Mouse (Mus musculus): ENCODE measurements around the gene Mob2. TPM values are rescaled to one million over a fixed set of nuclear protein-coding genes. Genes with fewer than 3 reads are reported as not detected.
A peak's percentile ranks its signal among the peaks of the same experiment; 100 is the strongest.

Mob2 gene
- polyA plus RNA-seq, 1 experiment from 2014 or later, result 64.4 TPM

GRCm38 (mm10) chr7:142091848-142092247 lies 31.0 kb upstream of the Mob2 start:
- H3K27me3 ChIP-seq (replicated peaks; ENCODE audit: control insufficient read depth, insufficient read depth, low read length), result peaks cover 21% of the 10 kb centered on the region
- H3K36me3 ChIP-seq (ENCODE audit: control insufficient read depth, insufficient read depth, low read length), result no peaks in the 10 kb centered on the region
- WGBS, result 16% methylated on average over 4 of the region's 4 CpGs

DNA sequence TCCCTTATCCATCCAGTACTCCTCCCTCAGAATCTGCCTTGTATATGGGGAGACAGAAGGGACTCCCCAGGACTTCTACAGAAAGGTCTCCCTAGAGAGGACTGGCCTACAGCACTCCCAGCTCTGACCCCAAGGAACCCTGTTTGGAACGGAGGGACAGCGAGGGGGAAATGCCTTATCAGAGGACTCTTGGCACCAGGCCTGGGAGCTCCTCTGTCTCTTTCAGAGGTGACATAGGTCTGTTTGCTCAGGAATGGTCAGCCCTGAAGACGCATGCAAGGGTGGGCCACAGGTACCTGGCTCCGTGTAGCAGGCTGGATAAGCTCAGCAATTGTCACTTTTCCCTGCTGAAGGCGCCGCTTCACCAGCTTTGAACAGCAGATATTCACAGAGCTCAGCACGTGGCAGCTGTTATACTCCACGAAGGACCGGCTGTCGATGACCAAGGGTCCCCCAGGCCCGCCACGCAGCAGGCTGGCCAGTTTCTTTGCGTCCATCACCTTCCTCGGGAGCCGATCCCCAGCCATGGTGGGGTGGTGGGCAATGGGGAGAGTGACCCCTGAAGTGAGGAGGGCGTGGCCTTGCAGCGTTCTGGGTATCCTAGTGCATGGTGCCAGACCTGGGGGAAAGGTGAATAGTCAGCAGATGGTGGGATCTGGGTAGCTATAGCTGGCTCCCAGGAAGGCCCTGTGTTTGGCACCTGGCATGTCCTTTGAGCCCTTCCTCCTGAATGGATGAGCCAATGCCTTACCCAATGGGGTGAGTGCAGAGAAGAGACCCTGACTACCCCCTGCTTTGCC lies 29.0 kb upstream of the Mob2 start:
- Histone ChIP-seq H3K4me1 (ENCODE audit: control insufficient read depth, insufficient read depth, low read length) (peaks cover 12% of the 10 kb centered on the region; the same call in 1 of the 2 replicates), H3K9ac (ENCODE audit: low read depth, low read length) (no peak overlapping the region; the same call in 1 of the 2 replicates), H3K9me3 (ENCODE audit: control insufficient read depth, low read length) (no peaks in the 10 kb centered on the region), H3K27ac (ENCODE audit: low read length) (no peak overlapping the region), H3K27me3 (replicated peaks; ENCODE audit: control insufficient read depth, insufficient read depth, low read length) (peaks cover 7% of the 10 kb centered on the region), H3K4me3 (ENCODE audit: low read length) (no peak overlapping the region), H3K4me2 (ENCODE audit: low read depth, low read length) (no peak overlapping the region), H3K36me3 (ENCODE audit: control insufficient read depth, insufficient read depth, low read length) (no peaks in the 10 kb centered on the region)
- ATAC-seq, result no peak
- WGBS, result 64% methylated on average over 17 of the region's 17 CpGs

More at GRCm38 (mm10) chr7:142091848-142092247, 31.0 kb upstream of the Mob2 start:
- Histone ChIP-seq H3K4me1 (ENCODE audit: control insufficient read depth, insufficient read depth, low read length) (peaks cover 18% of the 10 kb centered on the region), H3K4me2 (ENCODE audit: low read depth, low read length) (no peak overlapping the region), H3K9me3 (ENCODE audit: control insufficient read depth, low read length) (no peaks in the 10 kb centered on the region), H3K4me3 (ENCODE audit: low read length) (no peak overlapping the region), H3K27ac (ENCODE audit: low read length) (no peak overlapping the region), H3K9ac (ENCODE audit: low read depth, low read length) (no peak overlapping the region)
- no peak for ATAC-seq

DNA sequence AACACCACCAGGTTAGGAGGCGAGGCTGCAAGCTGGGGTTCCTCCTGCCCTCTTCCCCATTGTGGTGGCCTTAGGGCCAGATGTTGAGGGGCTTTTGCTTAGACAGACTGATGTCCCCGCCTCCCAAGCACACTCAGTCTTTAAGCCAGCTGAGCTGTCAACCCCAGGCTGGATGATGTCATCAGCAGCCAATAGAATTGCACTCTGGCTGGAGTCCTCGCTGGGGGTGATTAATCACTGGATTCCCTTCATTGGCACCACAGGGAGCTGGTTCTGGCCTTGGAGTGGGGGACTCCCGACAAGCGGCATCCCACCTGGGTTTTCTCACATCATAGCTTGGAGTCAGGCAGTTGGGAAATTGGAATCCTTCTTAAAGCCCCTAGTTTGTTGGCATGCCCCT lies 28.0 kb upstream of the Mob2 start:
- H3K4me2 ChIP-seq (ENCODE audit: low read depth, low read length), result no peak overlapping the region
- H3K9ac ChIP-seq (ENCODE audit: low read depth, low read length), result no peak overlapping the region
- no peak overlapping the region for H3K4me3 ChIP-seq (ENCODE audit: low read length)
- H3K9me3 ChIP-seq (ENCODE audit: control insufficient read depth, low read length), result no peaks in the 10 kb centered on the region
- peaks cover 16% of the 10 kb centered on the region for H3K4me1 ChIP-seq (ENCODE audit: control insufficient read depth, insufficient read depth, low read length)
- ATAC-seq, result peak; percentile 42; the same call in 1 of the 2 replicates
- WGBS, result 16% methylated on average over 5 of the region's 5 CpGs
- no peak overlapping the region for H3K27ac ChIP-seq (ENCODE audit: low read length)
- peaks cover 3% of the 10 kb centered on the region; the same call in 1 of the 2 replicates for H3K27me3 ChIP-seq (replicated peaks; ENCODE audit: control insufficient read depth, insufficient read depth, low read length)
- no peaks in the 10 kb centered on the region for H3K36me3 ChIP-seq (ENCODE audit: control insufficient read depth, insufficient read depth, low read length)

GRCm38 (mm10) chr7:142087069-142087652 lies 26.3 kb upstream of the Mob2 start:
- no peaks in the 10 kb centered on the region for H3K9me3 ChIP-seq (ENCODE audit: control insufficient read depth, low read length)
- WGBS, result 93% methylated on average over 1 of the region's 1 CpGs
- H3K27me3 ChIP-seq (replicated peaks; ENCODE audit: control insufficient read depth, insufficient read depth, low read length), result peaks cover 13% of the 10 kb centered on the region
- peaks cover 17% of the 10 kb centered on the region for H3K4me1 ChIP-seq (ENCODE audit: control insufficient read depth, insufficient read depth, low read length)
- H3K4me2 ChIP-seq (ENCODE audit: low read depth, low read length), result no peak overlapping the region
- H3K36me3 ChIP-seq (ENCODE audit: control insufficient read depth, insufficient read depth, low read length), result peaks cover 3% of the 10 kb centered on the region; the same call in 1 of the 2 replicates
- no peak overlapping the region for H3K27ac ChIP-seq (ENCODE audit: low read length)
- peak; percentile 59; the same call in 1 of the 2 replicates for ATAC-seq
- H3K9ac ChIP-seq (ENCODE audit: low read depth, low read length), result no peak overlapping the region
- no peak overlapping the region for H3K4me3 ChIP-seq (ENCODE audit: low read length)

DNA sequence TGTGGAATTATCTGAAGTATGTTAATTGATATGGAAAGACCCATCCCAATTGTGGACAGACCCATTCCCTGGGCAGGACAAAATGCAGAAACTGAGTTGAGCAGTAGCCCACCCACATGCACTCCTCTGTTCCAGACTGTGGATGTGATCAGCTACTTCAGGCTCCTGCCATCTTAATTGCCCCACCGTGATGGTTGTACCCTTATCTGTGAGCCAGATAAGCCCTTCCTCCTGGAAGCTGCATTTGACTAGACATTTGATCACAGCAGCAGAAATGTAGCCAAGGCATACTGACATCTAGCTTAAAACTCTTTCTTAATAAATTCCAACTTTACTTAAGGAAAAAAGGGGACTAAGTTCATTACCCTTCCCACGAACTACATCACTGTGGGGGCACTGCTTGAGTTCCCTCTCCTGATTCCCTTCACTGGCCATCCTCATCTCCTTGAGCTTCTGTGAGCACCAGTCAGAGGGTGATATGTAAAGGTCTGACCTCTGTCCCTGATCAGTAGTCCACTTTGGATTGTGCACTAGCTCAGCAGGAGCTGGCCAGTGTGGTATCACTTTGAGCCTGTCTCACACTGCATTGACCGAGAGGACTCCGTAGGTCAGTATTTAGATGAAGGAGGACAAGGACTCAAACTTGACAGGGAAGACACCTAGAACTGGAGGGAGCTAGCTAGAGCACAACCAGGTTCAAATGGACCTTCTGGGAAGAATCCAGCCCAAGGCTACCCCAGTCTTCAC lies 25.5 kb upstream of the Mob2 start:
- 72% methylated on average over 4 of the region's 4 CpGs for WGBS
- no peak for ATAC-seq
- H3K4me3 ChIP-seq (ENCODE audit: low read length), result no peak overlapping the region

DNA sequence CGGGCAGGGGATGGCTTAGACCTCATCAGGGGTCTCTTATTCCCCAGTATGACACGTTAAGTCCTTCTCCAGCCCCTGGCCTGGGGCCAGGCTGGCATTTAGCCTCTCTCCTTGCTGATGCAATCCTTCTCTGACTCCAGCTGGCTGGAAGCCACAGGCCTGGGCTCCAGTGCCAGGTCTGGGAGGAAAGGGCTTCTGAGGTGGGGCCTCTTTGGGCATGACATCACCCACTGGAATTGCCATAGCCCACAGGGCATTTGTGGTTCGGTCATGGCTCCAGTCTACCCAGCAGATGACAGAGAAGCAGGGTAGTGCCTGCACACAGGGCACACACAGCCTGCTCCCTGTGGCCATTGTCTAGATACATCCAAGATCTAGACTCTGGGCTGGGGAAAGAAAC lies 24.0 kb upstream of the Mob2 start:
- H3K27ac ChIP-seq (ENCODE audit: low read length), result no peak overlapping the region
- WGBS, result 62% methylated on average over 3 of the region's 3 CpGs
- H3K9me3 ChIP-seq (ENCODE audit: control insufficient read depth, low read length), result no peaks in the 10 kb centered on the region
- H3K4me2 ChIP-seq (ENCODE audit: low read depth, low read length), result no peak overlapping the region
- peaks cover 22% of the 10 kb centered on the region for H3K4me1 ChIP-seq (ENCODE audit: control insufficient read depth, insufficient read depth, low read length)
- ATAC-seq, result 0 out of 2 replicates have a peak, but pooled peaks have one; percentile 3
- H3K4me3 ChIP-seq (ENCODE audit: low read length), result no peak overlapping the region
- no peak overlapping the region for H3K9ac ChIP-seq (ENCODE audit: low read depth, low read length)
- peaks cover 20% of the 10 kb centered on the region for H3K27me3 ChIP-seq (replicated peaks; ENCODE audit: control insufficient read depth, insufficient read depth, low read length)
- peaks cover 3% of the 10 kb centered on the region; the same call in 1 of the 2 replicates for H3K36me3 ChIP-seq (ENCODE audit: control insufficient read depth, insufficient read depth, low read length)

More for the DNA sequence above, 25.5 kb upstream of the Mob2 start:
- Histone ChIP-seq H3K9me3 (ENCODE audit: control insufficient read depth, low read length) (no peaks in the 10 kb centered on the region), H3K36me3 (ENCODE audit: control insufficient read depth, insufficient read depth, low read length) (peaks cover 3% of the 10 kb centered on the region; the same call in 1 of the 2 replicates), H3K27ac (ENCODE audit: low read length) (no peak overlapping the region), H3K27me3 (replicated peaks; ENCODE audit: control insufficient read depth, insufficient read depth, low read length) (peaks cover 16% of the 10 kb centered on the region), H3K4me2 (ENCODE audit: low read depth, low read length) (no peak overlapping the region), H3K4me1 (ENCODE audit: control insufficient read depth, insufficient read depth, low read length) (peaks cover 22% of the 10 kb centered on the region), H3K9ac (ENCODE audit: low read depth, low read length) (no peak overlapping the region)

GRCm38 (mm10) chr7:142084395-142084794 lies 23.5 kb upstream of the Mob2 start:
- Histone ChIP-seq H3K36me3 (ENCODE audit: control insufficient read depth, insufficient read depth, low read length) (peaks cover 3% of the 10 kb centered on the region; the same call in 1 of the 2 replicates), H3K4me3 (ENCODE audit: low read length) (no peak overlapping the region), H3K4me1 (ENCODE audit: control insufficient read depth, insufficient read depth, low read length) (peaks cover 22% of the 10 kb centered on the region), H3K27me3 (replicated peaks; ENCODE audit: control insufficient read depth, insufficient read depth, low read length) (peaks cover 20% of the 10 kb centered on the region), H3K9ac (ENCODE audit: low read depth, low read length) (0 out of 2 replicates have a peak overlapping the region, but pooled peaks have one; percentile 10), H3K9me3 (ENCODE audit: control insufficient read depth, low read length) (no peaks in the 10 kb centered on the region), H3K4me2 (ENCODE audit: low read depth, low read length) (no peak overlapping the region), H3K27ac (ENCODE audit: low read length) (0 out of 2 replicates have a peak overlapping the region, but pooled peaks have one; percentile 22)
- peak; percentile 34; the same call in 1 of the 2 replicates for ATAC-seq
- 44% methylated on average over 5 of the region's 5 CpGs for WGBS

DNA sequence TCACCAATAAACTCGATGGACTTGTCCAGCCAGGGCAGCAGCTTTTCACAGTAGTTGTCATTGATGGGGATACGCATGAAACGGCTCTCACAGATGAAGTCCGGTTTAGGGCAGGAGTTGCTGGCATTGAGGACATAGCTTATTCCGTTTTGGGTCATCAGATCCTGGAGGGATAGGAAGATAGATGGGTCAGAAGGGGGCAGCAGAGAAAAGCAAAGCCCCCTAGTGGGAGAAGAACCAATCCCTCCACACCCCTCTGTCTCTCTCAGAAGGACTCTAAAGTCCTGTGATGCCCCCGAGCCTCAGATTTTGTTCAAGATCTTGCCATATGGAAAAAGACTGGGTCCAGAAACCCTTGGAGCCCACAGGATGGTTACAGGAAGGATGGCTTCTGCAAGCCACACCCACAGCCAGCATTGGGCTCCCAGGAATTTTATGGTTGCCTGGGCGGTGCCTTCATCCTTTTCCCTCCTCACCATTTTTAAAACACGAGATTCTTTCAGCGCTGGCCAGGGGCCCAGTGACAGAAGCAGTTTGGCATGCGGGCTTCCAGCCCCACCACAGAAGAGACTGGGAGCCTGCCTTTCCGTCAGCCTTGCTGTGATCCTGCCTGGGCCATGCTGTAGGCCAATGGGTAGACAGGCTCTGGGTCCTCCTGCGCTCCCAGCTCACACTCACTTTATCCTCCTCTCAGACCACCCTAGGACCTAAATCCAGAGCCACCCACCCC lies 22.9 kb upstream of the Mob2 start:
- Histone ChIP-seq H3K9ac (ENCODE audit: low read depth, low read length) (no peak overlapping the region), H3K27me3 (replicated peaks; ENCODE audit: control insufficient read depth, insufficient read depth, low read length) (peaks cover 20% of the 10 kb centered on the region), H3K4me3 (ENCODE audit: low read length) (no peak overlapping the region), H3K4me2 (ENCODE audit: low read depth, low read length) (no peak overlapping the region), H3K27ac (ENCODE audit: low read length) (0 out of 2 replicates have a peak overlapping the region, but pooled peaks have one; percentile 22), H3K4me1 (ENCODE audit: control insufficient read depth, insufficient read depth, low read length) (peaks cover 17% of the 10 kb centered on the region), H3K9me3 (ENCODE audit: control insufficient read depth, low read length) (no peaks in the 10 kb centered on the region), H3K36me3 (ENCODE audit: control insufficient read depth, insufficient read depth, low read length) (peaks cover 3% of the 10 kb centered on the region; the same call in 1 of the 2 replicates)
- ATAC-seq, result peak; percentile 58; the same call in 1 of the 2 replicates
- WGBS, result 31% methylated on average over 12 of the region's 12 CpGs

All from intestine, embryonic 16.5 days (tissue).